Mouse (Mus musculus) CD4-positive, CD25-positive, alpha-beta regulatory T cell, adult 4 months (primary cell): ENCODE measurements at regions not wholly inside any gene's neighbourhood (a gene's known extent, or its start where the extent isn't known, plus 50 kb on each side); places are given as distances from the start of the nearest gene placed in this dataset.

ENCODE experiments used
- ATAC-seq: one replicate; pipeline ENCODE4 v1.8.0; 2017

DNA sequence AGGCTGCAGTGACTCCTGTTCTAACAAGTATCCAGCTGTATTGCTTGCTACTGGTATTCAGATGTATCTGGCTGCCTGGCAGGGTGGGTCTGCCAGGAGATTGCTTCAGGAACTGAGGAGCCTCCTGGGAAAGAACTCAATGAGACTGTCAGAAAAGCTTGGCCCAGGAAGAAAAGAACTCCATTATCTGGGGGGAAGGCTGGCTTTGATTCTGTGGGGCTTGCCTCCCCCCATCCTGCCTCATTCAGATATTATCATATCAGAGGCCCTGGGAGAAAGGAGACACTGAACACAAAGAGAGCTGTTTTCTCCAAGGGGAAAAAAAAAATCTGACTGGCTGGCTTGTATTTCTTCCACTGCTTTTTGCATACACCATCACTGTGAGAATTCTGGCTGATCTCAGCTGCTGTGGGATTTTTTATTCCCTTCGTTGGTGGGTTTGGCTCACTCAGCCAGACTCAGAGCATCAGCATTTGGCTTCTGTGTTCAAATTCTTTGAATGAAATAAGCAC, 552.0 kb upstream of the Tbl1xr1 start:
- ATAC-seq, result no peak

DNA sequence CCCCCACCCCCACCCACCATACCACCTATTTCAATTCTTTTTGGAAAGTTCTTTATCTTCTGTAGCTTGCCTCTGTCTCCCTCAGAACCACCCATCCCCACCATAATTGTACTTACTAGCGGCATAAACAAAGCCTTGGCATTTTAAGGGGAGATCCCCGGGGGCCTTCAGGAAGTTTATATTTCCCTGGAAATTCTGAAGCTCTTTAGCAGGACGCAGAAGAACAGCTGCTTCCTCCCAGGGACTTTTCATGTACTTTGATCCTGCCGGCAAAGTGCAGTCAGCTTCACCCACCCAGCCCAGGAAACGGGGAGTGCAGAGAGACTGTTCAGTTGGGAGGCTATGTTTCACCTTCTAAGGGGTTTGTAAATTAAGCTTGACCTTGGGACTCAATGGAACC, 545.6 kb upstream of the Tbl1xr1 start:
- no peak for ATAC-seq

DNA sequence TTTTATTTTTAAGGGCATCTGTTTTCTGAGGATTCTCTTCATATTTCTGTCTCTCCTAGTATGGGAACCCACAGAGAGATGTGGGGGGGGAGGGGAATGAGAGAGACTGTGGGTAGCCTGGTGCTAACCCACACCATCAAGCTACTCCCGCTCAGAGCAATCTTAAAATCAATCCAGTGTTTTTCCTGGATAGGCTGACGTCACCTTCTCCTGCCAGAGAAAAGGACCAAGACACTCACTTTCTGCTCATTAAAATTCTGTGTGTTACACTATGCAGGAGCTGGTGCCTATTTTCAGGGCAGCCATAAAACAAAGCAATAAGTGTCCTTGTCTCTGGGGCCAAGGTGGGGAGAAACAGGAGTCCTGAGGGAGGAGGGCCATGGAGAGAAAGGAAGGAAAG, 537.3 kb upstream of the Tbl1xr1 start:
- ATAC-seq, result no peak

DNA sequence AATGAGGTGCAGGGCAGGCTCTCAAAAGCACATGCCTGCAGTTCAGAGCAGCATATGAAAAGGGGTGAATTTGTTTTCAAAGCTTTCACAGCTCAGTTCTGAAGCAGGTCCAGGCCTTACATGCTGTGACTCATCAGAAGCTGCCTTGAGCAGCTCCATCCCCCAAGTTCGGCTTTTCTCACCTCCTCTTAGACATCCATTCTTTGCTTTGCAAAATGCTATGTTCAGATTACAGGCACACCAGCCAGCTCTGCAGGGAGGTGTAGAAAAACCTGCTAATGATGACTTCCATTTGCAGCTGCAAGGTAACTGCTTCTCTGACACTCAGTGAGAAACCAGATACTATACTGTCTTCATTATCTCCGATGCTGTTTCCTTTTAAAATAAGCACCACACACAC, 532.0 kb upstream of the Tbl1xr1 start:
- ATAC-seq, result no peak

DNA sequence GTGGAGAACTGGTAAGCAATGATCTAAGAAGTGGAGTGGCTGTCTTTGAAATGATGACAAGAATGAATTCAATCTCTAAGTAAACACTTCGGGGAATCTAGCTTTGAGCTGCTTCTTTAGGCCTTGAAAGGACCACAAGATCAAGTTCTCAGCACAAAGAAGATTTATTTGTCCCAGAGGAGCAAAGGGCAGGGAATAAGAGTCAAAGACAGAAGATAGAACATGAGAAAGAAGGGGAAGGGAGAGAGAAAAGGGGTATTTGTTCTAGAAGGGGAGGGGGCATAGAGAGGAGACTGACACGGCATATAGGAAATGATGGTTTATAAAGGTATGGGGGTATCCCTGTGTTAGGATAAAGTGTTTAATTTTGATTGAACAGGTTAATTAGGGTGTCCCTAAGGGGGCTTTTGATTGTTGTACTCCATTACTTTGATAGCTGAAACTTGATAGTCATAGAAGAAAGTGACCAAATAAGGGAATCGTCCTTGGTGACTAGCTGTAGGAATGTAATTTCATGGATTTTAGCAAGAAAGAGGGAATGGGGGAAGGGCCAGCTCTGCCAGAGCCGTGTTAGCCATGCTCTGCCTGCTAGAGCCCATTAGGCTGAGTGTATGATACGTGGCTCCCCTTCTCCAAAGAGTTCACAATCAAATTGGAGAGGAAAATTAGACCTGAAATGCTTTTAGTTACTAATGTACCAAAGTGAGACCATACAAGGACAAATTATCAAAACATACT, 531.1 kb upstream of the Tbl1xr1 start:
- no peak for ATAC-seq

DNA sequence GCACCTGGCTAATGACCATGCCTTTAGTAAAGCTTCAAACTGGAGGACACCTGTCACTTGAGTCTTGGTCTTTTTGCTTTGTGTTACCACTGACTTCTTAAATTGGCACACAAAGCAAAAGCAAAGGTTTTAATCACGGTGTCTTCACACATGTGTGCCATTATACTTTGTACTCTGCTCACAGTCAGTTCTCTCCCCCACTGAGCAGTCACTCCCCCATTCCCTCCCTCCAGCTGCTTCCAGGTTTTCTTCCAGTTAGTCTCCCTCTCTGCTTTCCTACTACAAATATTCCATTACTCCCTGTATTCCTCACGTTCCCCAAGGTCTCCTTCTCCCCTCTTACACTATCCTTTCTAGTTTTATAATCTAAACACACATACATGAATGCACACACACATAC, 530.0 kb upstream of the Tbl1xr1 start:
- ATAC-seq, result no peak

DNA sequence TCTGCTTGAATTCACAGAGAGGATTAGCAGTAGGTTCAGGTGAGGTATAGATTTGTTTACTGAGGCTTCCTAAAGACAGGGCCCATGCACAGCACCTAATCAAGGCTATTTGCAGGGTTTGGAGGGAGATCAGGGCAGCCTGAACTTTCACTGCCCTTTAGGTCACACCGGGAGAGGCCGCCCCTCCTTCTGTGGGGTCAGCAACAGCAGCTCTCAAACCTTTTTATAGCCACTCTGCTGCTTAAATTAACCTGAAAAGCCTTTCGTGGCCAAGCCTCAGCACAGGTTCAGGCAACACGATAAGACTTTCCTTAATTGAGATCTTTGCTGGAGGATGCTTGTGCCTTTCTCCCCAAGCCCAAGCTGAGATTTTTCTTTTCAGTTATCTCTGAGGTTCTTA, 526.8 kb upstream of the Tbl1xr1 start:
- ATAC-seq, result no peak

DNA sequence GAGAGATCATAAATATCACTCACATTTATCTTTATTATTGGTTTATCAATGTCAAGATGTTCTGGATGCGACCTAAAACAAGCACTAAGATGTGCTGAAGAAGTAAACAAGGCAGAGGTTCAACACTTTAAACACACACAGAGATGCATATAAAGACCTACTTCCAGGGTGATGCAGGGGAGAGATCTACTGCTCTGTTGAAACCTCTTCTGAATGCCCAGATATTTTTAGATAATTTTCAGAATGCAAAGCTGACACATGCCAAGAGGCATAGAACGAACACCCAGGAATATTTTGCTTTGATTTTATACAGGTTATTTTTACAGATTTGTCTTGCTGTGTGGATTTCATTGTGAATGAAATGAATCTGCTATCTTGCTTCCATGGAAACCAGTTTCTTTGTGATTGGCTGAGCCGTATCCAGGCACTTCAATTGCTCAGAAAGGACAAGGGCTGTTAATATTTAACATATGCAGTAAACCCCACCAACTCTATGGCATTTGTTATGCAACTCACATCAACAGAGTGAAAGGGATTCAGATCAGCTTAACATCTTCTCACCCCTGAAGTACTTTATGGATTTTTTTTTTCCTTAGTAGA, 523.2 kb upstream of the Tbl1xr1 start:
- ATAC-seq, result no peak

DNA sequence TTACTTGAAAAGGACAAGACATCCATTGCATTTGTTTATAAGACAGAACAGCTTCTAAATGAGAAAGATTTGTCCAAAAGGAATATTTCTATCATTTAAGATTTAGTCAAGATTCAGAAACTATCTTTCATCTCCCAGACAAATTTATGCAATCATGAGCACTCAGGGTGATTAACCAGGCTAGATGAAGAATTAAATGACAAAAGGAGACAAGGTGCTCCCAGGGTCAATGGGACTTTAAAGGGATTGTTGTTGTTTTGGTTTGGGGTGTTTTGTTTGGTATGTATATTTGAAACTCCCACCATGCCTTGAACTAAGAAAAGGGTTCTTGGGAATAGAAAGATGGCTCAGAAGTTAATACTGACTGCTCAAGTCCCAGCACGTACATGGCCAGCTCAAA, 522.6 kb upstream of the Tbl1xr1 start:
- ATAC-seq, result no peak

DNA sequence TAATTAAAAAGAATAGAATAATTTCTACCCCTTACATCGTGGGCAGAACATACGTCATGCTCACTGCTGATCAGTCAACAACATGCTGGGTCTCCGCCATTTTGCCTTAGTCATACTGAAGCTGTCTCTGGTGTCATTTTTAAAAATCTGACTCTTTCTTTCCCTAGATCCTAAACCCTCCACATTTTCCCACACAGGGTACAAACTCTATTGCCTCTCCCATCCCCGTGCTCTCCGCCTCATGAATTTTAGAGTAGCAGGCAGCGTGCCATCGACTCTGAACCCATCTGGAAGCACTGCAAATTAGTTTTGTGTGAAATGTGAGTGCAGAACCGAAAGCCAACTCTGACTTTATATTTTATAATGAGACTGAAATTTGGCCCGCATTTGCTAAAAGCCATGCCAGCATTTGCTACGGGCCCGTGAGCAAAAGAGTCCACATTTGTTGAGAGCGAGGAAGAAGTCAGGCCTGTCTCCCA, 518.5 kb upstream of the Tbl1xr1 start:
- ATAC-seq, result no peak

DNA sequence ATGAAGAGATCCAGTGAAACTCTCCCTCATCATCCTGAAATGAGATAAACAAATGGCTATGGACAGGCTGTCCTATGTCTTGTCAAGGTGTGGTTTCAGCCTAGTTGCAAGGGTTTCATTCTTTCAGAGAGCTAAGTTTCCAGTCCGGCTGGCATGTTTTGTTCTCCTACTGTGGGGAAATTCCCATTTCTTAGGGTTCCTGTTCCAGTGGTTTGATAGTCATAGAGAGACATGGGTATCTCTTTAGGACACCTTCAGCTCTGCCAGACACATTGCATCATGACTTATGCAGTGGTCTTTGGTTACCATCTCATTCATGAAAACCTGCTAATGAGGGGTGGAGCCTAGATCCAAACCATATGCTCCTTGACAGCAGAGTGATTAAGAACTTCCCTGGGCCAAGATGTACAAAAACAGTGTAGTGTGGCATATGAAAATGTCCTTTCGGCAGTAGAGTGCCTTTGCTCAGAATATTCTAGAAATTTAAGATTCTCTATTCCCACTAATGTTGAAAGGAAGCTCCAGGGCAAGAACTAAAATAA, 513.6 kb upstream of the Tbl1xr1 start:
- peak; percentile 32 for ATAC-seq

DNA sequence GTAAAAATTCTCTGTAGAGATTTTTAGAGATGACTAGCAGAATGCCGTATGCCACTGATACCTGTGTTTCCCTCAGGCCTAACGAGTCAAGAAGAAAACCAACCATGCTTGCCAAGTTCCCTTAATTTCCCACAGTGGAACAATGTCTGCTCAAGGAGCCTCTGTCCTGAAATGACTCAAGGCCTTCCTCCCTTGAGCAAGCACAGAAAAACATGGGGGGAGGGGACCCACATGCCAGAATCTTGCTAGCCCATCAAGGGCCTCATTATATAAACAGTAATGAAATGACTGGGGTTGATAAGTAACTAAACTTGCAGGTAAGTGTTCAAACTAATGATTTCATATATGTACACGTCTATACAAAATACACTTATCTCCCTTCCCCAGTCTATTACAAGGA, 513.0 kb upstream of the Tbl1xr1 start:
- peak; percentile 75 for ATAC-seq

DNA sequence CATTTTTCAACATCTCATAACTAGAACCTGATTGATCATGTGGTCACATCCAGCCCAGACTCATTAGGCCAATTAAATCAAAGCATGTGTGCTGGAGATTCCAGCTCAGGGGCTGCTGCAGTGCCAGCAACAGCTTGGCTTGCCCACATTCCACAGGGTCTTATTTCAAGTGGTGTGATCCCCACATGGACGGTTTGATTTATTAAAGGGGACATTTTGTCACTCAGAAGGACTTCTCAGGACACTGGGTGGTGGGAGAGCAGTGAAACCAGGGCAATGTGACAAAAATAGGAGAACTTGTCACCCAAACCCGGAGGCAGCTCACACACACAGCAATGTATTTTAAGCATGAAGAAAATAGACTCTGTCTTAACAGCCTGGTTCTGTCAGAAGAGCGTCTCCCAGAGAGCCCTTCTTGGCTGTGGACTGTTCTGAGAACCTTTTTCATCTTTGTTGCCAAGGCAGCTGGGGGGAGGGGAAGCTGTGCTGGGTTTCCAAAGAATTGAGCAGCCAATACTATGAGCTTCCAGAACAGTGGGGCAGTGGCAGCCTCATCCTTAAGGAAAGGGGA, 512.2 kb upstream of the Tbl1xr1 start:
- no peak for ATAC-seq

DNA sequence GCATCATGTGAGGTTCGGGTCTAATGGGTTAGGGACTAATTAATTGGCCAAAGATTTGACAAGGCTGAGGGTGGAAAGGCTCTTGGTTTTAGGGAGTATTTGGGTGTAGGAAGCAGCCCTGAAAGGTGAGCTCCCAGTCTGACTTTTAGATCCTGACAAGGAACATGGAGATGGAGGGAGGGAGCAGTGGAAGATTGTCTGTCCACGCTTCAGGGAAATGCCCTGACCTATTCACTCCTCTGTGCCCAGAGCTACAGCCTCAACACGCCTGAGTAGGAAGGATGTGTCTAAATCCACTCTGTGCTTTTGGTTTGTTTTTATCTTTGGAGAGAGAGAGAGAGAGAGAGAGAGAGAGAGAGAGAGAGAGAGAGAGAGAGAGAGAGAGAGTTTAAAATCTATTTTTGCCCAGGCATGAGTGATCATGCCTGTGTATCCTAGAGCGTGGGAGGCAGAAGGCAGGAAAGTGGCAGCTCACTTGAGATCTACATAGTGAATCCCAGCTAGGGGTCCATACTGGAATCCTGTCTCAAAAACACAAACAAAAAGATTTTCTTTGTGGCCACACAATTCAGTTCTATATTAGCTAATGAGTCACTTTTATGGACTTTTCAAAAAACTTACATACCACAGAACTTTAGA, 511.5 kb upstream of the Tbl1xr1 start:
- ATAC-seq, result no peak

DNA sequence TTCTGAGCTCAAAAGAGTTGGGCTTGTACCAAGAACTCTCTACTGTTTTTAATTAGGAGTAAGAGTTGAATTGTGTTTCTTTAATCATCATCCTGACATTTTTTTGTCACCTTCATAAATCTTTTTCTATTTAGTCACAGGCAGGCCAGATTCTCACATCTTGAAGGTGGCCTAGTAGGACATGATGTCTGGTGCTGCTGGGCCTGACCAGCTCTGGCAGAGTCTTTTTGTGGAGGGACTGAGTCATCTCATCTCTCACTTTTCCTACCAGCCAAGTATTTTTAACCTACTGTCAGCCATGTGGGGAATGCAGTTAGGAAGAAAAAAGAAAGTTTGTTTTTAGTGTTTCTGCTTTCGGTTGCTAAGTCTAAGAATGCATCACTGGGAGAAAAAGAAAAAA, 506.7 kb upstream of the Tbl1xr1 start:
- no peak for ATAC-seq

DNA sequence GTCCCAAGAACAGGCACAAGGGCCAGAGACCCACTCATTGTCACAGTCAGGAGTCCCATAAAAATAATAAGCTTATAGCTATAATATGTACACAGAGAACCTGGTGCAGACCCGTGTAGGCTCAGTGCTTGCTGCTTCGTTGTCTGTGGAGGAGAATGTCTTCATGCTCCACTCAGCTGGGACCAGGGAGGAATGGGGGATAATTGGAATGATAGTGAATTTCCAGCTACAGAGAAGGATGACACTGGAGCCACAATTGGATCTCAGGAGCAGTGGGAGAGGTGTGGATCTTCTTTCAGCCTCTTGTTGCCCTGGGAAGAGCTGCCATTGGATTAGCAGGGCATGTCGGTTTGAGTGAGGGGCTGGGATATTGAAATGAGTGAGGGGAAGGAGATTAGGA, 497.8 kb upstream of the Tbl1xr1 start:
- no peak for ATAC-seq

DNA sequence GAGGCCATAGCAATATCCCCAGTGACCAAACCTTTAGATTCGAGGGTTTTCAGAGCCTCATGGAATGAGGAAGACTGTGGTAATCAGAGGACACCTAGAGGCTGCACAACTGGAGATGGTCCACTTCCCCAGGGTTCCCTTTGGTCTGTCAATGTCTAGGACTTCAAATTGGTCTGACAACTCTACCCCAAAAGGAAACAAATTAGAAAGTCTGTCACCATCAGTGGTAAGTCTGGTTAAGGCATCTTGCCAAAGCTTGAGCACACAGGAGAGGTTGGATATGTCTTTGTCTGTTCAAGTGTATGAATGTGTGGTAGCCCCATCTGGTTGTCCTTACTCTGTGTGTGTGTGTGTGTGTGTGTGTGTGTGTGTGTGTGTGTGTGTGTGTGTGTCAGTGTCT, 494.3 kb upstream of the Tbl1xr1 start:
- no peak for ATAC-seq

DNA sequence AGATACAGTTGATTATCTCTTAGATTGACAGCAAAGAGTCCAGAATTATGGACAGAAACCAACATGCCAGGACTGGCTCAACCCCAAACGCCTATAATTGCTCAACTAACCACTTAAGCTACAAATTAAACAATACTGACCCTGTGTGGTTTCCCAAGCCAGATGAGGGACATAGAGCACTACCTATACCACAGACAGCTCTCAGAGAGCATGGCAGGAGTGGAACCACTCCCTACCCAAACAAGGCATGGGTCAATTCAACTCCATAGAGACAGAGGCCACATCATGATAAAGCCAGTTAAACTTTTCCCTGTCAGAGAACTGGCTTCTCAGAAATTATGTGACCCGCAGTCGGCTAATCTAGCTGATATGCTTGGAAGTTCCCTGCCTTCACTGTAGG, 490.7 kb upstream of the Tbl1xr1 start:
- ATAC-seq, result no peak

DNA sequence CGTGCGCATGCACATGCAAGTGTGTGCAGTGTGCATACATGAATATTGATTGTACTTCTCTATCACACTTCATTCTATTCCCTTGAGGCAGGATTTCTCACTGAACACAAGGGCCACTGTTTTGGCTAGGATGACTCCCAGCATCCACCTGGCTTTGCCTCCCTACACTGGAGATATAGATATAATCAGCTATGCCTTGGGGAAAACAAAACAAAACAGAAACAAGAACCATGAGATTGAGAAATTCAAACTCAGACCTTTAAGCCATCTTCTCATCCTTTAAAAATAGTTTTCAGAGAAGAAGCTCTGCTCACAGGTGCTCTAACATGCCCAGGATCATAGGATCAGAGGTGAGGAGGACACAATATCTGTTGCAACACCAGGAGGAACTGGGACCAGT, 469.6 kb upstream of the Tbl1xr1 start:
- ATAC-seq, result no peak

DNA sequence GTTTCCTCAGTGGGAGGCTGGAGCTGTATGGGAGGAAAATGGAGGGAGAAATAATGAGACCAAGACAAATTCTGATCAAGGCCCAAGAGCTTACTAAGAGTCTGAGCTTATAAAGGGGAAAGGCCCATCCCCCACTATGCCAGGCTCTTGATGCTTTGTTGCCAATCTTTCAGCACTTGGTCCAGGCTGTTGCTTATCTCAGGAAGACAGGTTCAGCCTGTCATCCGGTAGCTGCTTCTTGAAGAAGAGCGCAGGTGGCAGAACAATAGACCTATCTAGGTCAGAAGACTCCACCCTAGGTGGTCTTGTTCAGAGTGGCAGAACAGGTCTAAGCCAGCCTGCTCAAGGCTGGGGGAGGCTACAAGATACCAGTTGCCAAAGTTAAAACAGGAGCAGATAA, 466.2 kb upstream of the Tbl1xr1 start:
- no peak for ATAC-seq

DNA sequence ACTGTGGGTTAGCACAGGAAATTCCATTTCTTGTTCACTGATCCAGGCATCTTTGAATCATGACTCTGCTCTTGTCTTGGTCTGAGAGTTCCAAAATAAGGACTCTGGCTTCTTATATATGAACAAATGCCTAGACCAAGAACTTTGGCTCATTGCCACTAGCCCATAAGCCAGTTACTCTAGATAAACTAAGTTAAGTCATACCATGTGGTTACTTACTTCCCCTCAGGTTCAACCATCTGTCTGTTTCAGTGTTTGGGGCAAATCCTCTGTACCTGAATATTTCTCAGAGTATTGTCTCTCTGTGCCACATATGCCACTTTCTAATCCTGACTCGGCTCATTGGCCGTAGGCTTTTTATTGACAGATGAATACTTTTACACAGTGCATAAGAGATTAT, 454.7 kb upstream of the Tbl1xr1 start:
- ATAC-seq, result no peak

DNA sequence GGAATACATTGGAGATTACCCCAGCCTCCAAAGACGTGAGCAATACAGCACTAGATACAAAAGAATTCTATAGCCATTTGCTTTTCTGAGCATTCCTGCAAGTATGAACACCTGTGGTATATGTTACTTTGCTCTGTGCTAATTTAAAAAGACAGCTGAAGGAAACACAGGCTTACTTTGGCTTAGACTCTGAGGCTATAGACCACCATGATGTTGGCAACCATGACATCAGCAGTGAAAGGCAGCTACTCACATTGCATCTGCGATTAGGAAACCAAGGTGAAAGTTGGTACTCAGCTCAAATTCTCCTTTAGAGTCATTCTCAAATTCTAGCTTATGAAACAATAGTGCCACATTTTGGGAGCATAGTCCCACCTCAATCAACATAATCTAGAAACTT, 451.4 kb upstream of the Tbl1xr1 start:
- ATAC-seq, result no peak

DNA sequence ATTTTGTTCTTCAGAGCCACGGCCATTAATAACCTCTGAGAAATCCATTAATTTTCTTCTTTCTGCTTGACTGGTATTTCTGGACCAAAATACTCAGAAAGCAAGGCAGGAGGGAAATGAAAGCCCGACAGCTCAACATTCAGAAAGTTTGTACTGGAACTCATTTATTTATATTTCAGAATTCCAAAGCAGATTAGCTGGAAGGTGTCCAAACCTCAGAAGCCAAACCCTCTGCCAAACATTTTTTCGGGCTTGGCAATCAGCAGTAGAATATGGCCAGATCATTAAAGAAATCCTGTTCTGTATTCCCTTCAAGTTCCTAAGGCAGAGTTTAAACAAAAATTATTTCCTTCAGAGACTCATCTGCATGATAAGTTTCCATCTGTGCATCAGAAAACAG, 450.4 kb upstream of the Tbl1xr1 start:
- no peak for ATAC-seq
